Comparison of ENCODE assay signal across 12 mouse cellular contexts in genomic region chr5:136464128-136464527, GRCm38 (mm10).
DNase-seq lines count a peak whose midpoint lies in the region; ATAC-seq and TF ChIP-seq lines count a peak whose summit lies in the region.
"Had no signal": no experiment of that assay in that cellular context is flagged by ENCODE, and none has a peak within 500 bp of the region (broad histone marks: within the 10 kb centered on the region; RNA-seq: fewer than 3 reads in every experiment).

No protein-coding gene starts in this region.

- TF ChIP-seq RAD21 in CH12.LX (IDR thresholded peaks at IDR 0.05; ENCODE audit: low read depth, low read length): no peak

- TF ChIP-seq CTCF in gastrocnemius, adult 2 months (IDR thresholded peaks at IDR 0.05): no peak
- no peak for TF ChIP-seq CTCF in CH12.LX (conservative IDR thresholded peaks at IDR 0.05 in 1 of 2, IDR thresholded peaks at IDR 0.05 in 1 of 2; ENCODE audit: low read depth in 2 of 2, low read length in 2 of 2)

- 0 out of 2 replicates have a peak overlapping the region, but pooled peaks have one; percentile 29 for H3K27ac ChIP-seq in gastrocnemius, adult 2 months
- H3K27ac ChIP-seq in kidney, embryonic 14.5 days (ENCODE audit: low read depth, low read length): peak overlapping the region; percentile 25
- H3K27ac ChIP-seq in CH12.LX (ENCODE audit: insufficient read depth, low read depth): no peak overlapping the region
- H3K27ac ChIP-seq: liver, embryonic 14.5 days; neural tube, embryonic 15.5 days had no signal

- intact Hi-C loops in gastrocnemius, adult 2 months (cut with DNase I): loop anchor here (5.0 kb wide), 1 partner anchor 67 kb away; no protein-coding TSS in a partner anchor
- intact Hi-C loops in gastrocnemius, postnatal 36 days (cut with DNase I): no loop called here

- no peak for ATAC-seq in kidney, embryonic 14.5 days (ENCODE audit: low FRiP score, low TSS enrichment)

- H3K79me2 ChIP-seq in CH12.LX (replicated peaks; ENCODE audit: control insufficient read depth, extremely low read depth, insufficient read depth, poor library complexity, severe bottlenecking): no peaks in the 10 kb centered on the region

- 47% methylated on average over 2 of the region's 2 CpGs for WGBS in kidney, embryonic 14.5 days

- TF ChIP-seq EP300 in CH12.LX (IDR thresholded peaks at IDR 0.05; ENCODE audit: low read length): no peak

- H3K9ac ChIP-seq in kidney, embryonic 14.5 days (ENCODE audit: low read depth, low read length): no peak overlapping the region
- H3K9ac ChIP-seq in CH12.LX (ENCODE audit: insufficient read depth, low read depth): no peak overlapping the region
- H3K9ac ChIP-seq: liver, embryonic 14.5 days; neural tube, embryonic 15.5 days had no signal

- H3K4me2 ChIP-seq in kidney, embryonic 14.5 days (replicated peaks; ENCODE audit: low read depth, low read length): 0 out of 2 replicates have a peak overlapping the region, but pooled peaks have one; percentile 5
- no peak overlapping the region for H3K4me2 ChIP-seq in CH12.LX (ENCODE audit: insufficient read depth, low read depth, poor library complexity, severe bottlenecking)
- H3K4me2 ChIP-seq: neural tube, embryonic 15.5 days had no signal

- no peak for TF ChIP-seq POLR2A in CH12.LX (IDR thresholded peaks at IDR 0.05; ENCODE audit: low read depth, low read length)

- H3K27me3 ChIP-seq in kidney, embryonic 14.5 days (ENCODE audit: control insufficient read depth, insufficient read depth, low read length): no peaks in the 10 kb centered on the region
- H3K27me3 ChIP-seq in CH12.LX (replicated peaks): no peaks in the 10 kb centered on the region
- H3K27me3 ChIP-seq: neural tube, embryonic 15.5 days had no signal

- dilution Hi-C loops in CH12.LX (cut with MboI; ENCODE audit: extremely low pct_ligation_motif_present, extremely low pct_unique_long_range_greater_than_20kb, low sequenced_read_pairs): no loop called here

- no peak for DNase-seq in gastrocnemius, adult 2 months
- DNase-seq in gastrocnemius, postnatal 36 days: no peak
- DNase-seq in kidney, adult 11 months: no peak
- DNase-seq in CH12.LX (ENCODE audit: extremely low read depth): no peak
- DNase-seq in kidney, postnatal 14 days: peak; percentile 44
- no peak for DNase-seq in layer of hippocampus, adult 9-10 months (ENCODE audit: low spot score)
- no peak for DNase-seq in ovary, postnatal 14 days (ENCODE audit: low spot score)
- DNase-seq: right cerebral cortex, postnatal 14 days had no signal

- no peaks in the 10 kb centered on the region for H3K36me3 ChIP-seq in kidney, embryonic 14.5 days (ENCODE audit: control insufficient read depth, insufficient read depth, low read length)
- peaks cover 0 to 7% of the 10 kb centered on the region in 2 experiments for H3K36me3 ChIP-seq in CH12.LX (replicated peaks in 1 of 2; ENCODE audit: control insufficient read depth in 1 of 2, insufficient read depth in 1 of 2, low read length in 1 of 2)
- H3K36me3 ChIP-seq: neural tube, embryonic 15.5 days had no signal

- in situ Hi-C loops in CH12.LX (cut with MboI; ENCODE audit: low pct_ligation_motif_present, low pct_unique_long_range_greater_than_20kb, low sequenced_read_pairs): no loop called here

- no peak overlapping the region for H3K4me3 ChIP-seq in gastrocnemius, adult 2 months
- H3K4me3 ChIP-seq in kidney, embryonic 14.5 days (ENCODE audit: low read length): no peak overlapping the region
- H3K4me3 ChIP-seq in CH12.LX (replicated peaks in 1 of 3; ENCODE audit: low read depth in 2 of 3, low read length in 2 of 3, poor library complexity in 1 of 3): no peak overlapping the region
- H3K4me3 ChIP-seq: forebrain, embryonic 10.5 days; neural tube, embryonic 15.5 days had no signal

- H3K9me3 ChIP-seq in kidney, embryonic 14.5 days (ENCODE audit: control insufficient read depth, low read length): no peaks in the 10 kb centered on the region
- H3K9me3 ChIP-seq in CH12.LX (replicated peaks; ENCODE audit: low read length): no peaks in the 10 kb centered on the region
- H3K9me3 ChIP-seq: forebrain, embryonic 10.5 days; neural tube, embryonic 15.5 days had no signal

- peaks cover 56% of the 10 kb centered on the region for H3K4me1 ChIP-seq in kidney, embryonic 14.5 days (ENCODE audit: control insufficient read depth, insufficient read depth, low read length)
- H3K4me1 ChIP-seq in CH12.LX (ENCODE audit: control insufficient read depth in 1 of 2, insufficient read depth in 2 of 2): peaks cover 32 to 79% of the 10 kb centered on the region in 2 experiments

TF ChIP-seq in CH12.LX, 34 proteins besides CTCF, POLR2A, EP300 and RAD21:
- TF ChIP-seq ZC3H11A (IDR thresholded peaks at IDR 0.05; ENCODE audit: low read depth, low read length) (no peak), ELF1 (IDR thresholded peaks at IDR 0.05; ENCODE audit: low read depth, low read length) (0 out of 2 replicates have a peak, but pooled peaks have one; percentile 34)
